Mouse (Mus musculus) limb, embryonic 15.5 days (tissue): ENCODE results near the gene Cdh22. TPM values are rescaled to one million over a fixed set of nuclear protein-coding genes. Genes with fewer than 3 reads are reported as not detected.

Experiments
- ATAC-seq: fragments of 200-750 bp; cut with Nextera tagmentation; 2 replicates; pipeline ENCODE4 v1.8.0; 2017; ENCODE audit warnings: low read depth, moderate TSS enrichment; ENCODE audit not compliant: insufficient number of reproducible peaks, low FRiP score, low TSS enrichment
- H3K27ac ChIP-seq: fragments of 300-500 bp; sonication (generic); 2 replicates; pipeline ENCODE4 v1.5.1; 2015; ENCODE audit warnings: moderate library complexity, mild to moderate bottlenecking, inconsistent platforms
- H3K27me3 ChIP-seq: fragments of 300-500 bp; sonication (generic); 2 replicates; pipeline ENCODE4 v1.6.1; 2015; ENCODE audit warnings: inconsistent platforms
- H3K36me3 ChIP-seq: fragments of 300-500 bp; sonication (generic); 2 replicates; pipeline ENCODE4 v1.6.1; 2015; ENCODE audit warnings: inconsistent platforms
- H3K4me1 ChIP-seq: fragments of 300-500 bp; sonication (generic); 2 replicates; pipeline ENCODE4 v1.6.1; 2015; ENCODE audit warnings: inconsistent platforms
- H3K4me2 ChIP-seq: fragments of 300-500 bp; sonication (generic); 2 replicates; pipeline ENCODE4 v1.6.1; 2015; ENCODE audit warnings: mild to moderate bottlenecking, inconsistent platforms
- H3K4me3 ChIP-seq: fragments of 300-500 bp; sonication (generic); 2 replicates; pipeline ENCODE4 v1.5.1; 2015; ENCODE audit warnings: mild to moderate bottlenecking, inconsistent platforms
- H3K9ac ChIP-seq: fragments of 300-500 bp; sonication (generic); 2 replicates; pipeline ENCODE4 v1.6.1; 2015; ENCODE audit warnings: inconsistent platforms
- H3K9me3 ChIP-seq: fragments of 300-500 bp; sonication (generic); 2 replicates; pipeline ENCODE4 v1.6.1; 2016; ENCODE audit warnings: inconsistent platforms
- WGBS: fragments of 180-500 bp; shearing (Covaris S2); methylation state at CpG from one replicate; pipeline ENCODE4 v1.1.7; 2015; 5-methylcytosine and 5-hydroxymethylcytosine counted together
- polyA plus RNA-seq: library from polyadenylated mRNA; unstranded; fragments of >200 nt; fragmentation: Nextera tagmentation; extraction: Ambion mirVana; gene quantifications from 2 replicates; pipeline ENCODE4 v1.2.1, GENCODE M21; 2015

Cdh22 gene
- polyA plus RNA-seq, 1 experiment from 2014 or later = 0.19 TPM

- no peak overlapping the region for H3K9ac ChIP-seq
- H3K9me3 ChIP-seq = no peaks in the 10 kb centered on the region
- no peak overlapping the region for H3K4me3 ChIP-seq
- H3K4me1 ChIP-seq = peaks cover 7% of the 10 kb centered on the region
- H3K27me3 ChIP-seq = peaks cover 66% of the 10 kb centered on the region
- 52% methylated on average over 12 of the region's 12 CpGs for WGBS
- ATAC-seq = no peak
- no peak overlapping the region for H3K27ac ChIP-seq
- H3K36me3 ChIP-seq = no peaks in the 10 kb centered on the region
- H3K4me2 ChIP-seq = no peak overlapping the region
Observed at GRCm38 (mm10) chr2:165131428-165131827, 103.2 kb downstream of the Cdh22 start.

- Histone ChIP-seq H3K4me2 (no peak overlapping the region), H3K4me3 (no peak overlapping the region), H3K36me3 (no peaks in the 10 kb centered on the region), H3K9ac (no peak overlapping the region), H3K4me1 (peaks cover 7% of the 10 kb centered on the region; the same call in 1 of the 2 replicates), H3K27me3 (peaks cover 67% of the 10 kb centered on the region), H3K27ac (no peak overlapping the region), H3K9me3 (no peaks in the 10 kb centered on the region)
- no peak for ATAC-seq
- WGBS = 47% methylated on average over 4 of the region's 4 CpGs
Observed at GRCm38 (mm10) chr2:165129189-165129588, 105.5 kb downstream of the Cdh22 start.

- H3K9ac ChIP-seq = no peak overlapping the region
- ATAC-seq = no peak
- 35% methylated on average over 10 of the region's 10 CpGs for WGBS
- H3K4me3 ChIP-seq = no peak overlapping the region
- H3K27ac ChIP-seq = no peak overlapping the region
- no peak overlapping the region for H3K4me2 ChIP-seq
- no peaks in the 10 kb centered on the region for H3K36me3 ChIP-seq
- H3K27me3 ChIP-seq = peaks cover 55% of the 10 kb centered on the region
- H3K9me3 ChIP-seq = no peaks in the 10 kb centered on the region
- no peaks in the 10 kb centered on the region for H3K4me1 ChIP-seq
Observed at GRCm38 (mm10) chr2:165126896-165127562, 107.6 kb downstream of the Cdh22 start.

- ATAC-seq = no peak
- 29% methylated on average over 10 of the region's 10 CpGs for WGBS
- H3K27me3 ChIP-seq = peaks cover 65% of the 10 kb centered on the region
- no peak overlapping the region for H3K9ac ChIP-seq
- no peak overlapping the region for H3K27ac ChIP-seq
- no peak overlapping the region for H3K4me3 ChIP-seq
- no peaks in the 10 kb centered on the region for H3K9me3 ChIP-seq
- H3K4me1 ChIP-seq = peaks cover 5% of the 10 kb centered on the region
- H3K36me3 ChIP-seq = no peaks in the 10 kb centered on the region
- H3K4me2 ChIP-seq = no peak overlapping the region
Observed at GRCm38 (mm10) chr2:165121206-165121840, 113.3 kb downstream of the Cdh22 start.

GRCm38 (mm10) chr2:165120765-165121164, 113.9 kb downstream of the Cdh22 start:
- 71% methylated on average over 9 of the region's 9 CpGs for WGBS
- ATAC-seq = no peak

GRCm38 (mm10) chr2:165113733-165114132, 120.9 kb downstream of the Cdh22 start:
- no peak overlapping the region for H3K27ac ChIP-seq
- H3K4me3 ChIP-seq = no peak overlapping the region
- WGBS = 12% methylated on average over 11 of the region's 11 CpGs
- H3K9me3 ChIP-seq = no peaks in the 10 kb centered on the region
- no peak overlapping the region for H3K4me2 ChIP-seq
- H3K27me3 ChIP-seq = peaks cover 98% of the 10 kb centered on the region
- peaks cover 7% of the 10 kb centered on the region for H3K4me1 ChIP-seq
- H3K36me3 ChIP-seq = no peaks in the 10 kb centered on the region
- no peak overlapping the region for H3K9ac ChIP-seq
- ATAC-seq = 0 out of 2 replicates have a peak, but pooled peaks have one; percentile 45

More at GRCm38 (mm10) chr2:165120765-165121164, 113.9 kb downstream of the Cdh22 start:
- Histone ChIP-seq H3K27ac (no peak overlapping the region), H3K4me3 (no peak overlapping the region), H3K27me3 (peaks cover 65% of the 10 kb centered on the region), H3K36me3 (no peaks in the 10 kb centered on the region), H3K9me3 (no peaks in the 10 kb centered on the region), H3K9ac (no peak overlapping the region), H3K4me1 (peaks cover 5% of the 10 kb centered on the region), H3K4me2 (no peak overlapping the region)

GRCm38 (mm10) chr2:165112149-165112548, 122.5 kb downstream of the Cdh22 start:
- peak overlapping the region; percentile 15 for H3K4me3 ChIP-seq
- peaks cover 95% of the 10 kb centered on the region for H3K27me3 ChIP-seq
- H3K9me3 ChIP-seq = no peaks in the 10 kb centered on the region
- ATAC-seq = 0 out of 2 replicates have a peak, but pooled peaks have one; percentile 37
- H3K4me1 ChIP-seq = peaks cover 7% of the 10 kb centered on the region
- no peak overlapping the region for H3K9ac ChIP-seq
- H3K4me2 ChIP-seq = peak overlapping the region; percentile 24; the same call in 1 of the 2 replicates
- H3K27ac ChIP-seq = no peak overlapping the region
- no peaks in the 10 kb centered on the region for H3K36me3 ChIP-seq
- WGBS = under 1% methylated on average over 54 of the region's 54 CpGs

- Histone ChIP-seq H3K4me2 (no peak overlapping the region), H3K27me3 (peaks cover 84% of the 10 kb centered on the region), H3K9ac (no peak overlapping the region), H3K4me3 (no peak overlapping the region), H3K27ac (no peak overlapping the region), H3K9me3 (no peaks in the 10 kb centered on the region), H3K4me1 (no peaks in the 10 kb centered on the region), H3K36me3 (no peaks in the 10 kb centered on the region)
- WGBS = 22% methylated on average over 18 of the region's 18 CpGs
- no peak for ATAC-seq
Observed at GRCm38 (mm10) chr2:165106585-165106984, 128.1 kb downstream of the Cdh22 start.

GRCm38 (mm10) chr2:165105513-165106079, 129.1 kb downstream of the Cdh22 start:
- H3K27me3 ChIP-seq = peaks cover 83% of the 10 kb centered on the region
- no peak overlapping the region for H3K4me3 ChIP-seq
- WGBS = 67% methylated on average over 16 of the region's 16 CpGs
- no peaks in the 10 kb centered on the region for H3K9me3 ChIP-seq
- no peaks in the 10 kb centered on the region for H3K4me1 ChIP-seq
- ATAC-seq = no peak
- H3K4me2 ChIP-seq = no peak overlapping the region
- no peak overlapping the region for H3K27ac ChIP-seq
- H3K36me3 ChIP-seq = no peaks in the 10 kb centered on the region
- no peak overlapping the region for H3K9ac ChIP-seq

GRCm38 (mm10) chr2:165102920-165103319, 131.7 kb downstream of the Cdh22 start:
- WGBS = 77% methylated on average over 3 of the region's 3 CpGs
- Histone ChIP-seq H3K4me3 (no peak overlapping the region), H3K36me3 (no peaks in the 10 kb centered on the region), H3K4me2 (no peak overlapping the region), H3K9ac (no peak overlapping the region), H3K27me3 (peaks cover 84% of the 10 kb centered on the region), H3K9me3 (no peaks in the 10 kb centered on the region), H3K27ac (no peak overlapping the region), H3K4me1 (no peaks in the 10 kb centered on the region)
- no peak for ATAC-seq

GRCm38 (mm10) chr2:165100749-165101148, 133.9 kb downstream of the Cdh22 start:
- H3K4me3 ChIP-seq = no peak overlapping the region
- ATAC-seq = no peak
- H3K9me3 ChIP-seq = no peaks in the 10 kb centered on the region
- no peak overlapping the region for H3K9ac ChIP-seq
- H3K36me3 ChIP-seq = no peaks in the 10 kb centered on the region
- H3K4me1 ChIP-seq = 0 out of 2 replicates have a peak, but pooled peaks cover 3% of the 10 kb centered on the region
- H3K27ac ChIP-seq = no peak overlapping the region
- H3K4me2 ChIP-seq = no peak overlapping the region
- H3K27me3 ChIP-seq = peaks cover 87% of the 10 kb centered on the region
- WGBS = 2% methylated on average over 6 of the region's 6 CpGs

- Histone ChIP-seq H3K4me3 (no peak overlapping the region), H3K27me3 (peaks cover 81% of the 10 kb centered on the region), H3K4me2 (no peak overlapping the region), H3K27ac (no peak overlapping the region), H3K9ac (no peak overlapping the region), H3K36me3 (no peaks in the 10 kb centered on the region), H3K9me3 (no peaks in the 10 kb centered on the region), H3K4me1 (0 out of 2 replicates have a peak, but pooled peaks cover 3% of the 10 kb centered on the region)
- 75% methylated on average over 3 of the region's 3 CpGs for WGBS
- ATAC-seq = no peak
Observed at GRCm38 (mm10) chr2:165098861-165099260, 135.8 kb downstream of the Cdh22 start.
